Mouse (Mus musculus) kidney, embryonic 15.5 days (tissue): Measurements from ENCODE around the gene Zfp661. TPM values are rescaled to one million over a fixed set of nuclear protein-coding genes. Genes with fewer than 3 reads are reported as not detected.
A peak's percentile ranks its signal among the peaks of the same experiment; 100 is the strongest.

ENCODE experiments used
- ATAC-seq: fragments of 200-750 bp; cut with Nextera tagmentation; replicated peaks from 2 replicates; pipeline ENCODE4 v1.8.0; 2017; ENCODE audit warnings: moderate TSS enrichment; ENCODE audit not compliant: low FRiP score
- H3K27ac ChIP-seq: fragments of 300-500 bp; sonication (generic); 2 replicates; pipeline ENCODE4 v1.5.1; 2015; ENCODE audit warnings: mild to moderate bottlenecking, inconsistent platforms
- H3K27me3 ChIP-seq: fragments of 300-500 bp; sonication (generic); 2 replicates; pipeline ENCODE4 v1.6.1; 2015; ENCODE audit warnings: inconsistent platforms
- H3K36me3 ChIP-seq: fragments of 300-500 bp; sonication (generic); 2 replicates; pipeline ENCODE4 v1.6.1; 2015; ENCODE audit warnings: inconsistent platforms
- H3K4me1 ChIP-seq: fragments of 300-500 bp; sonication (generic); 2 replicates; pipeline ENCODE4 v1.6.1; 2015; ENCODE audit warnings: inconsistent platforms
- H3K4me2 ChIP-seq: fragments of 300-500 bp; sonication (generic); 2 replicates; pipeline ENCODE4 v1.6.1; 2015; ENCODE audit warnings: moderate library complexity, mild to moderate bottlenecking, inconsistent platforms
- H3K4me3 ChIP-seq: fragments of 300-500 bp; sonication (generic); replicated peaks from 2 replicates; pipeline ENCODE4 v1.5.1; 2015; ENCODE audit warnings: mild to moderate bottlenecking, inconsistent platforms
- H3K9ac ChIP-seq: fragments of 300-500 bp; sonication (generic); 2 replicates; pipeline ENCODE4 v1.6.1; 2015; ENCODE audit warnings: mild to moderate bottlenecking, inconsistent platforms
- H3K9me3 ChIP-seq: fragments of 300-500 bp; sonication (generic); replicated peaks from 2 replicates; pipeline ENCODE4 v1.6.1; 2016; ENCODE audit warnings: inconsistent platforms
- WGBS: fragments of 180-500 bp; shearing (Covaris S2); methylation state at CpG from one replicate; pipeline ENCODE4 v1.1.7; 2015; ENCODE audit warnings: mixed read lengths; 5-methylcytosine and 5-hydroxymethylcytosine counted together
- polyA plus RNA-seq: library from polyadenylated mRNA; unstranded; fragments of >200 nt; fragmentation: Nextera tagmentation; extraction: Ambion mirVana; gene quantifications from 2 replicates; pipeline ENCODE4 v1.2.1, GENCODE M21; 2015

The Zfp661 gene
- polyA plus RNA-seq = 4.5 and 5.1 TPM in 2 replicates

GRCm38 (mm10) chr2:127586694-127587513 is at the start of gene Zfp661, which contains the start of gene Mrps5:
TSS of gene Zfp661 (minus strand) at chr2:127587094.
TSS of gene Mrps5 (plus strand) at chr2:127587222.
- H3K27ac ChIP-seq = peak within 1 kb of the TSS; percentile 91
- ATAC-seq = peak; percentile 85
- peaks cover 40% of the 10 kb centered on the region for H3K4me1 ChIP-seq
- H3K9me3 ChIP-seq = no peaks in the 10 kb centered on the region
- H3K27me3 ChIP-seq = no peaks in the 10 kb centered on the region
- peak within 1 kb of the TSS; percentile 75 for H3K4me2 ChIP-seq
- peak within 1 kb of the TSS; percentile 89 for H3K4me3 ChIP-seq
- 4% methylated on average over 39 of the region's 39 CpGs for WGBS
- peaks cover 10% of the 10 kb centered on the region for H3K36me3 ChIP-seq
- peak within 1 kb of the TSS; percentile 64 for H3K9ac ChIP-seq

DNA sequence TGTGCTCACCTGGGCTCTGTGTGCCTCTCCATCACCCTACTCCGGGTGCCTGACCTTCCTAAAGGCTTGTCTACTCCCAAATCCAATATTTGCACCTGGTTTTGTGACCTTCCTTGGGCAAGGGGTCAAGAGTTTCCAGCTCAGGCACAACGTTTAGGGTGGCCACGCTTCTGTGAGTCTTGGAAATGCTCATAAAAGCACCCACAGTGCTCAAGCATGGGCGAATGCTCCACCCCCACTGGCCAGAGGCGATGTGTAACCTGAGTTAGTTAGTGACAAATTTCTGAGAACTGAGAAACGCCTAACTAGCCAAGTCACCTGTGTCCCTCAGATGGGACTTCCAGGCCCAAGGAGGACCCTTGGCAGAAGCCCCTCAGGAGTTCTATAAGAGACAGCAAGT is 48.7 kb upstream of the Zfp661 start:
- 44% methylated on average over 6 of the region's 6 CpGs for WGBS
- Histone ChIP-seq H3K4me3 (no peak overlapping the region), H3K36me3 (0 out of 2 replicates have a peak, but pooled peaks cover 4% of the 10 kb centered on the region), H3K4me2 (no peak overlapping the region), H3K4me1 (peaks cover 9% of the 10 kb centered on the region), H3K9me3 (no peaks in the 10 kb centered on the region), H3K27me3 (no peaks in the 10 kb centered on the region), H3K27ac (peak overlapping the region; percentile 79), H3K9ac (no peak overlapping the region)
- ATAC-seq = peak; percentile 90

GRCm38 (mm10) chr2:127632601-127633000 is 45.7 kb upstream of the Zfp661 start:
- H3K36me3 ChIP-seq = 0 out of 2 replicates have a peak, but pooled peaks cover 4% of the 10 kb centered on the region
- no peak overlapping the region for H3K4me3 ChIP-seq
- ATAC-seq = no peak
- peaks cover 9% of the 10 kb centered on the region for H3K4me1 ChIP-seq
- H3K27ac ChIP-seq = no peak overlapping the region
- no peaks in the 10 kb centered on the region for H3K9me3 ChIP-seq
- no peak overlapping the region for H3K4me2 ChIP-seq
- WGBS = 66% methylated on average over 2 of the region's 2 CpGs
- no peak overlapping the region for H3K9ac ChIP-seq
- no peaks in the 10 kb centered on the region for H3K27me3 ChIP-seq

GRCm38 (mm10) chr2:127627990-127628570 is 41.2 kb upstream of the Zfp661 start:
- Histone ChIP-seq H3K27ac (no peak overlapping the region), H3K4me2 (no peak overlapping the region), H3K9ac (no peak overlapping the region), H3K4me1 (no peaks in the 10 kb centered on the region), H3K36me3 (no peaks in the 10 kb centered on the region), H3K27me3 (no peaks in the 10 kb centered on the region), H3K4me3 (no peak overlapping the region), H3K9me3 (no peaks in the 10 kb centered on the region)
- ATAC-seq = no peak
- WGBS = 80% methylated on average over 6 of the region's 6 CpGs

- no peak for ATAC-seq
- H3K9me3 ChIP-seq = no peaks in the 10 kb centered on the region
Observed at GRCm38 (mm10) chr2:127627354-127627753, 40.5 kb upstream of the Zfp661 start.

DNA sequence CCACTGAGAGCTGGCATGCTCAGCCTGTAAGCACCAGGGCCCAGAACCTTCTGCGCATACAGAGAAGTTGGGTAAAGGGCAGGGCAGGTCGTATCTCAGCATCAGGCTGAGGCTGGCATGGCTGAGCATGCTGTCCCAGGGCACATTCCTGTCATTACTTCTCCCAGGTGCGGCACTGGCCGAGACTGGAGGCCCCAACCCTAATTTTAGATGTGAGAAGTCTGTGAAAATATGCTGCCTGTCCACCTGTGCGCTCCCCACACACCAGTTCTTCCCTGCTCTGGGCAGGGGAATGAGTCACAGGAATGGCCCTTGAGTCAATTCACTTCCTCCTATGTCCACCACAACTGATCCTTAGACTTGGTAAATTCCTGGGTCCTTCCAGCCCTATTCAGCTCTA is 38.8 kb upstream of the Zfp661 start:
- no peak overlapping the region for H3K9ac ChIP-seq
- no peaks in the 10 kb centered on the region for H3K36me3 ChIP-seq
- ATAC-seq = peak; percentile 69
- no peak overlapping the region for H3K4me2 ChIP-seq
- no peaks in the 10 kb centered on the region for H3K9me3 ChIP-seq
- no peaks in the 10 kb centered on the region for H3K4me1 ChIP-seq
- H3K27ac ChIP-seq = peak overlapping the region; percentile 58
- WGBS = 70% methylated on average over 5 of the region's 5 CpGs
- no peaks in the 10 kb centered on the region for H3K27me3 ChIP-seq
- no peak overlapping the region for H3K4me3 ChIP-seq

More at GRCm38 (mm10) chr2:127627354-127627753, 40.5 kb upstream of the Zfp661 start:
- WGBS = 73% methylated on average over 6 of the region's 6 CpGs
- no peak overlapping the region for H3K27ac ChIP-seq
- H3K4me2 ChIP-seq = no peak overlapping the region
- H3K36me3 ChIP-seq = no peaks in the 10 kb centered on the region
- no peaks in the 10 kb centered on the region for H3K4me1 ChIP-seq
- no peak overlapping the region for H3K4me3 ChIP-seq
- H3K9ac ChIP-seq = no peak overlapping the region
- H3K27me3 ChIP-seq = no peaks in the 10 kb centered on the region

DNA sequence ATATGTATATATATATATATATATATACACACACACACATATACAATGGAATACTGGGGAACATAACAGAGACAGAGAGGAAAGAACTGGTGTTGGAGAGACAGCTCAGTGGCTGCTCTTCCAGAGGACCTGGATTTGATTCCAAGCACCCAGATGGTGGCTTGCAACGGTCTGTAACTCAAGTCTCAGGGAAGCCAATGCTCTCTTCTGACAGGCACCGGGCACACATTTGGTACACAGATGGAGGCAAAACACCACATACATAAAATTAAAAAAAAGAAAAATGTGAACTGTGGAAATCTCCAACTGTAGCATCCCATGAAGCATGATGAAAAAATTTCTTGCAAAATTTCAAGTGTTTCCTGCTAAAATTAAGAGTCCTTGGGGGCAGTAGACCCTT is 37.9 kb upstream of the Zfp661 start:
- no peak overlapping the region for H3K4me3 ChIP-seq
- 87% methylated on average over 2 of the region's 2 CpGs for WGBS
- no peaks in the 10 kb centered on the region for H3K36me3 ChIP-seq
- no peak overlapping the region for H3K4me2 ChIP-seq
- no peaks in the 10 kb centered on the region for H3K27me3 ChIP-seq
- H3K4me1 ChIP-seq = no peaks in the 10 kb centered on the region
- H3K27ac ChIP-seq = no peak overlapping the region
- no peak for ATAC-seq
- no peaks in the 10 kb centered on the region for H3K9me3 ChIP-seq
- H3K9ac ChIP-seq = no peak overlapping the region

DNA sequence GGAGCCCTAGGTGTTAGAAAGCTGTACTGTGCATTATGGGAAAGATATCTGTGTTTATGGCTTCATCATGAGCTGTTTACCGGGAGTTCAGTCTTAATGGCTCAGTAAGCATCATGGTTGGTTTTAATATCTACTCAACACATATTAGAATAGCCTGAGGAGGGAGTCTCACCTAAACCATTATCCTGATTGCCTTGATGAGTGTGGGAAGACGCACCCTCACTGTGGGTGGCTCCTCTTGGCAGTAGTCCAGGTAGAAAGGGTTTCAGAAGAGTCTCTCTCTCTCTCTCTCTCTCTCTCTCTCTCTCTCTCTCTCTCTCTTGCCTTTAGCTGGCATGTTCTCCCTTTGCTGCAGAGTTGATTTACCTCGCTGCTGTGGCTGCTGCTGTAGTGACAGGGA is 35.2 kb upstream of the Zfp661 start:
- H3K36me3 ChIP-seq = no peaks in the 10 kb centered on the region
- H3K9me3 ChIP-seq = no peaks in the 10 kb centered on the region
- H3K4me2 ChIP-seq = no peak overlapping the region
- H3K4me3 ChIP-seq = no peak overlapping the region
- no peak overlapping the region for H3K9ac ChIP-seq
- 0 out of 2 replicates have a peak, but pooled peaks cover 4% of the 10 kb centered on the region for H3K4me1 ChIP-seq
- 46% methylated on average over 3 of the region's 3 CpGs for WGBS
- no peaks in the 10 kb centered on the region for H3K27me3 ChIP-seq
- H3K27ac ChIP-seq = no peak overlapping the region
- no peak for ATAC-seq

DNA sequence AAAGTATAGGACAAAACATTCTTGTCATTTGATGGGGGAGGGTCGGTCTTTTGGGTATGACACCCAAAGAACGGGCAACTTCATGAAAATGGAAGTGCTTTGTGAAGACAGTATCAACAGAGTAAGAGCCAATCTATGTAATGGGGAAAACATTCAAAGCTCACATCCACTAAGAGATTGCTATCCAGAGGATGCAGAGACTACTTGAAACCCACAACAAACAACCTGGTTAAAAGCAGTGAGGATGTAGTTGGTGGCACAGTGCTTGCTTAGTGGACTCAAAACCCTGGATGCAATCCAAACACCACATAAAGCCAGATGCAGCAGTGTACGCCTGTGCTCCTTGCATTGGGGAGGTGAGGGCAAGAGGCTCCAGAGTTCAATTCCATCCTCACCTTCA is 32.4 kb upstream of the Zfp661 start:
- Histone ChIP-seq H3K9ac (no peak overlapping the region), H3K27me3 (no peaks in the 10 kb centered on the region), H3K9me3 (no peaks in the 10 kb centered on the region), H3K4me1 (0 out of 2 replicates have a peak, but pooled peaks cover 4% of the 10 kb centered on the region), H3K27ac (no peak overlapping the region), H3K4me3 (no peak overlapping the region), H3K4me2 (no peak overlapping the region), H3K36me3 (no peaks in the 10 kb centered on the region)
- WGBS = 88% methylated on average over 3 of the region's 3 CpGs
- no peak for ATAC-seq

- no peak for ATAC-seq
- Histone ChIP-seq H3K27ac (no peak overlapping the region), H3K27me3 (no peaks in the 10 kb centered on the region), H3K9ac (no peak overlapping the region), H3K36me3 (no peaks in the 10 kb centered on the region), H3K9me3 (no peaks in the 10 kb centered on the region), H3K4me1 (peaks cover 17% of the 10 kb centered on the region), H3K4me3 (no peak overlapping the region), H3K4me2 (no peak overlapping the region)
- WGBS = 91% methylated on average over 4 of the region's 4 CpGs
Observed at GRCm38 (mm10) chr2:127612288-127612687, 25.4 kb upstream of the Zfp661 start.

DNA sequence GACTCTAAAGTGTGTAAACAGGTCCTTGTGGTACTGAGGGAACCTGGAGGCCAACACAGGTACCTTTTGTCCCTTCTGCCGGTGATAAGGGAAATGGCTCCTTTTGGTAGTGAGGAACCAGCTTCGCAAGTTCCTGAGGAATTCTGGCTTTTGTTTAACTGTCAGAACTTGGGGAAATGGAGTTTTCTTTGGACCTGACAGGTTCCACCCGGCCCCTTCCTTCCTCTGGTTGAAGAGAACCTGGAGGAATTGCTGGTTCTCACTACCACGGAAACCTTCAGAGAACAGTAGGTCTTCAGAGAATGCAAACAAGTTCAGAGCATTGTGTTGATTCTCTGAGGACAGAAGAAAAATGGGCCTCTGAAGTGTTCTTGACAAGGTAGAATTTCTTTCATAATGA is 24.5 kb upstream of the Zfp661 start:
- peaks cover 4% of the 10 kb centered on the region; the same call in 1 of the 2 replicates for H3K36me3 ChIP-seq
- H3K9me3 ChIP-seq = no peaks in the 10 kb centered on the region
- no peak for ATAC-seq
- WGBS = 74% methylated on average over 4 of the region's 4 CpGs
- H3K4me3 ChIP-seq = no peak overlapping the region
- no peak overlapping the region for H3K4me2 ChIP-seq
- H3K27me3 ChIP-seq = no peaks in the 10 kb centered on the region
- no peak overlapping the region for H3K9ac ChIP-seq
- no peak overlapping the region for H3K27ac ChIP-seq
- H3K4me1 ChIP-seq = peaks cover 17% of the 10 kb centered on the region

DNA sequence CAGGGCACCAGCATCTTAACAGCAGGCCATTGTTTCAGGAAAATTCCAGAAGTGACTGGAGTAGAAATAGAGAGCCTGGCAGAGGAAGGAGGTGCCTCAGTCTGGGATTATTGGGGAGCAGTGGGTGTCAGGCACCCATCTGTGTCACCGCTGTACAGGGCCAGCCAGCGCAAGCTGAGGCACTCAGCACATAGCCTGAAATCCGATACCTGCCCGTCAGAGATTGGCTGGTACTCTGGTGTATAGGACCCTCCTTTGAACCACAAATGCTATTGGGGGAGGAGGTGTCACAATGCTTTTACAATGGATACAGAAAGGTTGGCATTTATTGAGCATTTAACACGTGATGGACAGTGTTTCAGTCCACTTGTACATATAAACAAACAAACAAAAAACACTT is 22.1 kb upstream of the Zfp661 start:
- 6% methylated on average over 5 of the region's 5 CpGs for WGBS
- ATAC-seq = peak; percentile 83
- peaks cover 28% of the 10 kb centered on the region for H3K36me3 ChIP-seq
- H3K4me1 ChIP-seq = peaks cover 17% of the 10 kb centered on the region
- no peaks in the 10 kb centered on the region for H3K9me3 ChIP-seq
- no peaks in the 10 kb centered on the region for H3K27me3 ChIP-seq
- no peak overlapping the region for H3K4me3 ChIP-seq
- H3K4me2 ChIP-seq = no peak overlapping the region
- peak overlapping the region; percentile 57; the same call in 1 of the 2 replicates for H3K27ac ChIP-seq
- H3K9ac ChIP-seq = no peak overlapping the region
